ENCODE assay signal across 16 mouse cellular contexts in genomic region chr9:35050701-35051454, GRCm38 (mm10).
A peak's percentile ranks its signal among the peaks of the same experiment; 100 is the strongest.
DNase-seq lines count a peak whose midpoint lies in the region; ATAC-seq lines count a peak whose summit lies in the region.
"Had no signal": no experiment of that assay in that cellular context is flagged by ENCODE, and none has a peak within 500 bp of the region (broad histone marks: within the 10 kb centered on the region; RNA-seq: fewer than 3 reads in every experiment).

No protein-coding gene starts in this region.

- no peaks in the 10 kb centered on the region for H3K27me3 ChIP-seq in forebrain, embryonic 10.5 days (ENCODE audit: poor library complexity, severe bottlenecking)
- H3K27me3 ChIP-seq in forebrain, embryonic 13.5 days = no peaks in the 10 kb centered on the region
- no peaks in the 10 kb centered on the region for H3K27me3 ChIP-seq in intestine, embryonic 16.5 days (replicated peaks; ENCODE audit: control insufficient read depth, insufficient read depth, low read length)
- H3K27me3 ChIP-seq in intestine, embryonic 15.5 days (replicated peaks) = no peaks in the 10 kb centered on the region
- no peaks in the 10 kb centered on the region for H3K27me3 ChIP-seq in limb, embryonic 10.5 days (ENCODE audit: low read depth, poor library complexity, severe bottlenecking)
- H3K27me3 ChIP-seq in midbrain, embryonic 14.5 days (ENCODE audit: control insufficient read depth, insufficient read depth, low read length) = no peaks in the 10 kb centered on the region
- H3K27me3 ChIP-seq: liver, embryonic 13.5 days; stomach, embryonic 15.5 days had no signal

- no peak overlapping the region for H3K9ac ChIP-seq in forebrain, embryonic 13.5 days
- H3K9ac ChIP-seq in intestine, embryonic 16.5 days (ENCODE audit: low read depth, low read length) = no peak overlapping the region
- H3K9ac ChIP-seq in intestine, embryonic 15.5 days = no peak overlapping the region
- no peak overlapping the region for H3K9ac ChIP-seq in midbrain, embryonic 14.5 days (replicated peaks; ENCODE audit: low read length)
- H3K9ac ChIP-seq: liver, embryonic 13.5 days; stomach, embryonic 15.5 days had no signal

- no peak overlapping the region for H3K4me2 ChIP-seq in forebrain, embryonic 13.5 days
- no peak overlapping the region for H3K4me2 ChIP-seq in intestine, embryonic 16.5 days (ENCODE audit: low read depth, low read length)
- H3K4me2 ChIP-seq in intestine, embryonic 15.5 days (replicated peaks) = no peak overlapping the region
- no peak overlapping the region for H3K4me2 ChIP-seq in midbrain, embryonic 14.5 days (ENCODE audit: low read length)
- H3K4me2 ChIP-seq: liver, embryonic 13.5 days; stomach, embryonic 15.5 days had no signal

- peaks cover 45% of the 10 kb centered on the region for H3K36me3 ChIP-seq in forebrain, embryonic 10.5 days (replicated peaks)
- H3K36me3 ChIP-seq in forebrain, embryonic 13.5 days (ENCODE audit: poor library complexity, severe bottlenecking) = peaks cover 29% of the 10 kb centered on the region
- peaks cover 28% of the 10 kb centered on the region for H3K36me3 ChIP-seq in intestine, embryonic 16.5 days (ENCODE audit: control insufficient read depth, insufficient read depth, low read length)
- H3K36me3 ChIP-seq in intestine, embryonic 15.5 days = peaks cover 15% of the 10 kb centered on the region
- peaks cover 68% of the 10 kb centered on the region for H3K36me3 ChIP-seq in limb, embryonic 10.5 days
- peaks cover 3% of the 10 kb centered on the region; the same call in 1 of the 2 replicates for H3K36me3 ChIP-seq in midbrain, embryonic 14.5 days (ENCODE audit: control insufficient read depth, insufficient read depth, low read length)
- H3K36me3 ChIP-seq: stomach, embryonic 15.5 days had no signal

- no peak overlapping the region for H3K4me3 ChIP-seq in forebrain, embryonic 10.5 days
- H3K4me3 ChIP-seq in forebrain, embryonic 13.5 days = no peak overlapping the region
- no peak overlapping the region for H3K4me3 ChIP-seq in intestine, embryonic 16.5 days (ENCODE audit: low read length)
- no peak overlapping the region for H3K4me3 ChIP-seq in intestine, embryonic 15.5 days (replicated peaks)
- H3K4me3 ChIP-seq in limb, embryonic 10.5 days = no peak overlapping the region
- no peak overlapping the region for H3K4me3 ChIP-seq in midbrain, embryonic 14.5 days (replicated peaks; ENCODE audit: low read depth, low read length)
- H3K4me3 ChIP-seq: liver, embryonic 13.5 days; midbrain, embryonic 10.5 days; myocyte; stomach, embryonic 15.5 days had no signal

- peak; percentile 12 for DNase-seq in forebrain, embryonic 10.5 days (ENCODE audit: extremely low spot score, low spot score)
- DNase-seq in right cerebral cortex, postnatal 25 days = peak; percentile 0
- no peak for DNase-seq in right cerebral cortex, postnatal 36 days (ENCODE audit: low spot score in 2 of 2)
- peak; percentile 21 for DNase-seq in limb, embryonic 10.5 days (ENCODE audit: low spot score)
- DNase-seq in midbrain, embryonic 14.5 days = no peak
- DNase-seq: gastrocnemius, postnatal 10 days; liver, embryonic 13.5 days; lung, postnatal 14 days; thymus, postnatal 36 days had no signal

- 95% methylated on average over 6 of the region's 6 CpGs for WGBS in forebrain, embryonic 10.5 days
- WGBS in forebrain, embryonic 13.5 days = 94% methylated on average over 6 of the region's 6 CpGs
- WGBS in intestine, embryonic 16.5 days = 90% methylated on average over 6 of the region's 6 CpGs
- 90% methylated on average over 6 of the region's 6 CpGs for WGBS in intestine, embryonic 15.5 days
- 95% methylated on average over 6 of the region's 6 CpGs for WGBS in limb, embryonic 10.5 days
- 93% methylated on average over 6 of the region's 6 CpGs for WGBS in midbrain, embryonic 14.5 days

- H3K27ac ChIP-seq in forebrain, embryonic 10.5 days = no peak overlapping the region
- no peak overlapping the region for H3K27ac ChIP-seq in forebrain, embryonic 13.5 days
- 0 out of 2 replicates have a peak overlapping the region, but pooled peaks have one; percentile 33 for H3K27ac ChIP-seq in intestine, embryonic 16.5 days (ENCODE audit: low read length)
- H3K27ac ChIP-seq in intestine, embryonic 15.5 days = no peak overlapping the region
- H3K27ac ChIP-seq in limb, embryonic 10.5 days = no peak overlapping the region
- no peak overlapping the region for H3K27ac ChIP-seq in midbrain, embryonic 14.5 days (replicated peaks; ENCODE audit: low read depth, low read length)
- H3K27ac ChIP-seq: liver, embryonic 13.5 days; midbrain, embryonic 10.5 days; stomach, embryonic 15.5 days had no signal

- peaks cover 3% of the 10 kb centered on the region for H3K4me1 ChIP-seq in forebrain, embryonic 10.5 days
- H3K4me1 ChIP-seq in forebrain, embryonic 13.5 days = peaks cover 2% of the 10 kb centered on the region; the same call in 1 of the 2 replicates
- H3K4me1 ChIP-seq in intestine, embryonic 16.5 days (ENCODE audit: control insufficient read depth, insufficient read depth, low read length) = peaks cover 7% of the 10 kb centered on the region
- peaks cover 11% of the 10 kb centered on the region for H3K4me1 ChIP-seq in intestine, embryonic 15.5 days (replicated peaks)
- H3K4me1 ChIP-seq in limb, embryonic 10.5 days = peaks cover 6% of the 10 kb centered on the region
- no peaks in the 10 kb centered on the region for H3K4me1 ChIP-seq in midbrain, embryonic 14.5 days (ENCODE audit: control insufficient read depth, insufficient read depth, low read length)
- H3K4me1 ChIP-seq: midbrain, embryonic 10.5 days had no signal

- H3K9me3 ChIP-seq in forebrain, embryonic 10.5 days = no peaks in the 10 kb centered on the region
- H3K9me3 ChIP-seq in forebrain, embryonic 13.5 days (replicated peaks) = no peaks in the 10 kb centered on the region
- H3K9me3 ChIP-seq in intestine, embryonic 16.5 days (ENCODE audit: control insufficient read depth, low read length) = no peaks in the 10 kb centered on the region
- no peaks in the 10 kb centered on the region for H3K9me3 ChIP-seq in intestine, embryonic 15.5 days
- no peaks in the 10 kb centered on the region for H3K9me3 ChIP-seq in limb, embryonic 10.5 days (replicated peaks)
- H3K9me3 ChIP-seq in midbrain, embryonic 14.5 days (ENCODE audit: control insufficient read depth, low read length) = no peaks in the 10 kb centered on the region
- H3K9me3 ChIP-seq: liver, embryonic 13.5 days; midbrain, embryonic 10.5 days; stomach, embryonic 15.5 days had no signal

- no peak for ATAC-seq in forebrain, embryonic 13.5 days
- ATAC-seq in intestine, embryonic 16.5 days = no peak
- ATAC-seq in intestine, embryonic 15.5 days = no peak
- no peak for ATAC-seq in midbrain, embryonic 14.5 days (ENCODE audit: low FRiP score, low TSS enrichment)
- ATAC-seq: forebrain, embryonic 16.5 days had no signal

Comparison
In these comparisons a context has a peak if more than half of its experiments do, and no peak if none do; other contexts are left out.
1. DNase-seq: peak in forebrain, embryonic 10.5 days (single experiment), right cerebral cortex, postnatal 25 days (single experiment) and limb, embryonic 10.5 days (single experiment); none in right cerebral cortex, postnatal 36 days (0 of 2) and midbrain, embryonic 14.5 days (single experiment).